Mouse (Mus musculus) right cerebral cortex, adult 2 months (tissue): ENCODE measurements around the gene Cfdp1.

Experiments used
- DNase-seq, 2 experiments: peaks; one replicate each; pipeline ENCODE4 v3.0.0; 2021 to 2022; ENCODE audit warnings: low spot score in 2 of 2

Cfdp1 gene

GRCm38 (mm10) chr8:111853861-111854501 is at the start of gene Cfdp1:
TSS of gene Cfdp1 (minus strand) at chr8:111854291.
- DNase-seq = peak; percentile 97

GRCm38 (mm10) chr8:111902080-111902479 is 48.0 kb upstream of the Cfdp1 start:
- DNase-seq = no peak

GRCm38 (mm10) chr8:111898586-111898985 is 44.5 kb upstream of the Cfdp1 start:
- DNase-seq = no peak

- DNase-seq = no peak
These were observed 40.9 kb upstream of the Cfdp1 start for GRCm38 (mm10) chr8:111894955-111895354.

GRCm38 (mm10) chr8:111892615-111893014 is 38.5 kb upstream of the Cfdp1 start:
- no peak for DNase-seq

- no peak for DNase-seq
These were observed 37.9 kb upstream of the Cfdp1 start for GRCm38 (mm10) chr8:111891983-111892382.

- DNase-seq = no peak
These were observed 36.8 kb upstream of the Cfdp1 start for GRCm38 (mm10) chr8:111890911-111891303.

GRCm38 (mm10) chr8:111889931-111890910 is 36.1 kb upstream of the Cfdp1 start:
- no peak for DNase-seq

- DNase-seq = no peak
These were observed 34.1 kb upstream of the Cfdp1 start for GRCm38 (mm10) chr8:111888091-111888650.

GRCm38 (mm10) chr8:111887479-111887878 is 33.4 kb upstream of the Cfdp1 start:
- DNase-seq = no peak

GRCm38 (mm10) chr8:111883615-111884014 is 29.5 kb upstream of the Cfdp1 start:
- no peak for DNase-seq

- DNase-seq = peak; percentile 25 to 34
These were observed 27.5 kb upstream of the Cfdp1 start for GRCm38 (mm10) chr8:111881591-111881990.

GRCm38 (mm10) chr8:111877711-111878110 is 23.6 kb upstream of the Cfdp1 start:
- no peak for DNase-seq

GRCm38 (mm10) chr8:111876355-111876948 is 22.4 kb upstream of the Cfdp1 start, which contains the start of gene Tmem170:
TSS of gene Tmem170 (minus strand) at chr8:111876750.
- DNase-seq = peak; percentile 97 to 99

- DNase-seq = no peak
These were observed 21.7 kb upstream of the Cfdp1 start for GRCm38 (mm10) chr8:111875758-111876157.

GRCm38 (mm10) chr8:111871278-111871677 is 17.2 kb upstream of the Cfdp1 start:
- no peak for DNase-seq

- DNase-seq = no peak
These were observed 16.3 kb upstream of the Cfdp1 start for GRCm38 (mm10) chr8:111870379-111870778.

- DNase-seq = no peak
These were observed 14.6 kb upstream of the Cfdp1 start for GRCm38 (mm10) chr8:111868664-111869063.

- peak in 1 of 2 experiments; percentile 14 for DNase-seq
These were observed 11.8 kb upstream of the Cfdp1 start for GRCm38 (mm10) chr8:111865857-111866256.

GRCm38 (mm10) chr8:111865130-111865852 is 11.2 kb upstream of the Cfdp1 start:
- no peak for DNase-seq

GRCm38 (mm10) chr8:111864648-111865047 is 10.6 kb upstream of the Cfdp1 start:
- no peak for DNase-seq
